Mouse (Mus musculus): ENCODE results near the gene Txnrd1. TPM values are rescaled to one million over a fixed set of nuclear protein-coding genes. Genes with fewer than 3 reads are reported as not detected.

Gene Txnrd1
- polyA plus RNA-seq, 1 experiment, result 47.5 TPM

DNA sequence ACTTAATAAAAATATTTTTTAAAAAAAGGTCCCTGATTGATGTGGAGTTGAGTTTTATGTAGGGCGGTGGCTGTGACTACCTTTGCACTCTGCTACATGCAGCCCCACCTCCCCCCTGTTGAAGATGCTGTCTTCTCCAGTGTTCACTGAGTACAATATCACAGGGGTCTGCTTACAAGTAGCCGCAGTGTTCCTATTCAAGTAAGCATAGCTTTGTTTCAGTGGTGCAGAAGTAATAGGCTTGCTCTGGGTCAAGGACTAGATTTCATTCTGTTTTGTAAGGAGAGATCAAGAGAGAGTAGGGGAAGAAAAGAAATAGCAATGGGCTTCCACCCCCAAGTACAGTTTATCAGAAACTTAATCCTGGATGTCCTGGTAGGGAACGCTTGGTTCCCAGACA, 16.2 kb upstream of the Txnrd1 start:
- no peak for DNase-seq (ENCODE audit: extremely low spot score in 1 of 2, low spot score in 1 of 2)

DNA sequence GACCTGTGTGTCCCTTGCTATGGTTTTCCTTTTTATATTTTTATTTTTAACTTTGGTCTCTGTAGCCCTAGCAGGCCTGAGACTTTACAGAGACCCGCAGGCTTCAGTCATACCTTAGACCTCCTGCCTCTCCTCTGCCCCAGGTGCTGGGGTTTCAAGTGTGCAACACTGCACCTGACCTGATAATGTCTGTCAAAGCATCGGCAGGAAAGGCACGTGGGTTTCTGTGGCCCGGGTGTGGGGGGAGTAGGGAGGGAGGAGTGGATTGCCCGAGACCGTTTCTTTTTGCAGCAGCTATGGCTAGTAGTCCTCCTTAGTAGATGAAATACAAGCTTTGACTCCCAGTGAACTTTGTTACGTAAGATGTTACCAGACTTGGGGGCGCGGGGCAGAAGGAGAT, 15.8 kb upstream of the Txnrd1 start:
- DNase-seq (ENCODE audit: extremely low spot score in 1 of 2, low spot score in 1 of 2), result no peak

DNA sequence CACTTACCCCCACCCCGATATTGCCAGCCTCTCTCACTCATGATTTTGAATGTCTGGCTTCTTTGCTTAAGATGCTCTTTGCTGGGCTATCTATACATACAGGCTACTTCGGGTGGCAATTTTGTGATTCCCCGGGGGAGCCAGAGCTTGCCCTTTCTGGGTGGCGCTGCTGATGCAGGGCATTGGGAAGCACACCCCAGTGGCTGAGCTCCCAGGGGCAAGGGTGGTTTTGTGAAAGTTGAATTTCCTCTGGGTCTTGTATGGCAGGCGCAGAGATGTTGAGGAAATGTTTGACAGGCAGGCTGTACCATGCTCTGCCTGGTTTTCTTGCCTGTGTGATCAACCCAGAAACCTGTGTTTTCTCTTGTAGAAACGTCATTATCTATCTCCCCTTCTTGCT, 15.1 kb upstream of the Txnrd1 start:
- no peak for DNase-seq (ENCODE audit: extremely low spot score in 1 of 2, low spot score in 1 of 2)

DNA sequence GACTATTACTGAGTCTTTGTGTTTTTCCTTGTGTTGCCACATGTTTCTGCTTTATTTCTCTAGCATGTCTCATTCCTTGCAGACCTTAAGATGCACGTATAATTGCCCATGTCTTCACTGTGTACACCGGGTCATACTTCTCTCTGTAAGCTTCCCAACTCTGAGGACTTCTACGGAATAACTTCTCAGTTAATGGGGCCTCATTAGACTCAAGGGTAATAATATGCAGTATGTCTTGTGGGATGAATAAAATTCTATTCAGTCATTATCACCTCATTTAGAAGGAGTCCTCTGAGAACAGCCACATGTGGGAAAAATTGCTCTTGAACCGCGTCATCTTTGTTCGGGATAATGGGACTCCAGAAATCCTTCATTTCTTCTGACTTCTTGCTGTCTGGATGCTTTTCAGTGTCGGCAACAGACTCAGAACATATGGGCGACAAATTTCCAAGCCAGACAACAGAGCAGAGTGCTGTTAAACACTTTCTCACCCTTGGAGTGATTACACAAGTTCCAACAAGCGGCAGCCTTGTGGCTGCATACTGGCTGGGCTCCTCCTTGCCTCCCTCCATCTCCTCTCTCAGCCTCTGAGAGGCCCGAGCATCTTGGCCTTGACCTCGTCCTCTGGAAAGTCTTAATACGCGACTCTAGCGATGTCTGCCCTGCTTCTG, 10.5 kb upstream of the Txnrd1 start:
- no peak for DNase-seq (ENCODE audit: extremely low spot score in 1 of 2, low spot score in 1 of 2)

DNA sequence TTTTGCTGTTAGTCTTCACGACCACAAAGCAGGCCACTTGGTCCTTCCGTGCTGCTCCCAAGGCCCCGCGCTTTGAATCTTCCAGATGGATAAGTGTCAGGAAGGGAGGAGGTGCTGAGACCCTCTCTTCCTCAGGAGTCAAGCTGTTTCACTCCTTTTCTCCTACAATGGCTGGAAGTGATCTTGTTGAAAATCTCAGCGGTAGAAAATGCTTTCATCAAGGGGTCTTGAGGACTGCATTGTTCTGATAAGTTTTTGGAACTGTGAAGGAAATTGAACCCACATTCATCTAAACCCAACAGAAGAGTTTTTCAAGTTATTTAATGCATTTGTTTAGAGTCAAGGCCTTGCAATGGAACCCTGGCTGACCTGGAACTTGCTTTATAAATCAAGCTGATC, 10.0 kb upstream of the Txnrd1 start:
- DNase-seq (ENCODE audit: extremely low spot score in 1 of 2, low spot score in 1 of 2), result no peak

DNA sequence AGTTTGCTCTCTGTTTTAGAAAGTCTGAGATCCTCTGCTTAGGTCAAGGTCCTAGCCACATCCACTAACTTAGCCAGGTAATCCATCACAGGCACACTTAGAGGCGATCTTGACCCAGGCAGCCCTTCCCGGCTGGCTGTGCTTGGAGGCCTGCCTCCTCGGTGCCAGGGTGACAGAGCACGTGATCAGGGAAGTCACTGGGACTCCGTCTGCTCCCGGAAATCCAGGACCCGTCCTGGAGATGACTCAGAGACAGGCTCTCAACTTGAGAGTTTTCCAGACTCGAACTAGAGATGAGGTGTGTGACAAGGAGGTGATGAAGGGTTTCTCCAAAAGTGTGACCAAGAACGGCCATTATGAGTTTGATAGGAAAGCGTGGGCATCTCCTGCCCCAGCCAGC, 9.2 kb upstream of the Txnrd1 start:
- no peak for DNase-seq (ENCODE audit: extremely low spot score in 1 of 2, low spot score in 1 of 2)

DNA sequence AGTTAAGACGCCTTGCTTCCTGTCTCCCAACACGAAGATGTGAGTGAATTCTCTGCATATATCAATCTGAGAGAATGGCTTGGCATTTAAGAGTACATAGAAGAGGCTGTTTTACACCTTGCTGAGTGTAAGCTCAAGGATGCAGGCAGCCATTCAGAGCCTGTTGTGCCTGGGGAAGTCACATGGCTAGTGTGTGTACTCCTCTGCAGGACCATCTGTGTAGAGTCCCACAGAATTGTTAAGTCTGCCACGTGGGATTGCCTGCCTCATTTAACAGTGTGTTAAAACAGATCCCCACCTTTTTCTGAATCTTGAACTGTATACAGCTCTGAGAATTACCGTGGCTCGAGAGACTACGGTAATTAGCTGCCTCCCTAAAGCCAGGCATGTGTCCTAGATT, 7.2 kb upstream of the Txnrd1 start:
- DNase-seq (ENCODE audit: extremely low spot score in 1 of 2, low spot score in 1 of 2), result peak in 1 of 2 experiments; percentile 33

DNA sequence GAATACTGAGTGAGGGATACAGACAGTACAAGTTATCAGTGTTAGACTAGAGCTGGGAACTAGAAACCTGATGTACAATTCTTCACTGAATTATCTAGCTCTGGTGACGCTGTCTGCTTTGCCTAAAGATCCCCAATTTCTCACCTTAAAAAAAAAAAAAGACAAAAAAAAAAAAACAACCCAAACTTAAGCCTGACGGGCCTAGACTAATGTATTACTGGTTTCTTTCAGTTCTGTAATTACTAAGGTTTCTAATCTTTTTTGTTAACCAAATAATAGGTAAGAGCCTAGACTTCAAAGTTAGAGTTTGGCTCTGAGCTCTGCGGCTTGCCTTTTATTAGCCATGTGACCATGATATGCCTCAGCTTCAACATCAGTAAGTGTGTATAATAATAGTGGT, 2.1 kb downstream of the Txnrd1 start:
- DNase-seq (ENCODE audit: extremely low spot score in 1 of 2, low spot score in 1 of 2), result no peak

DNA sequence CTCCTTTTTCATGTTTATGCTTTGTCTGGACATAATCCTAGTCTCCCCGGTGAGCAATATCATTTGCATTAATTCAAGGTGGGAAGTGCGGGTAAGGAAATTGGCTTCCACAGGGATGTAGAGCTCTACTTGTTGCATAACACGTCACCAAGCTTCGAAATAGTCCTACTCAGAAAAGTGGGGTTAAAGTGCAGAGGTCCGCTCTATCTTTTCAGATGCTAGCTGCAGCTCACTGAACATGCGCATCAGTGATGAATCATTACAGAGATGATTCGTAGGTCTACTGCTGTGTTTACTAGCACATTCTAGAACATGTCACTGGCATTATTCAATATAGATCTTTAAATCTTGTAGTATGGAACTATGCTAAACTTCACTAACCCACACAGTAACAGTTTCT, 4.6 kb downstream of the Txnrd1 start:
- no peak for DNase-seq (ENCODE audit: extremely low spot score in 1 of 2, low spot score in 1 of 2)

DNA sequence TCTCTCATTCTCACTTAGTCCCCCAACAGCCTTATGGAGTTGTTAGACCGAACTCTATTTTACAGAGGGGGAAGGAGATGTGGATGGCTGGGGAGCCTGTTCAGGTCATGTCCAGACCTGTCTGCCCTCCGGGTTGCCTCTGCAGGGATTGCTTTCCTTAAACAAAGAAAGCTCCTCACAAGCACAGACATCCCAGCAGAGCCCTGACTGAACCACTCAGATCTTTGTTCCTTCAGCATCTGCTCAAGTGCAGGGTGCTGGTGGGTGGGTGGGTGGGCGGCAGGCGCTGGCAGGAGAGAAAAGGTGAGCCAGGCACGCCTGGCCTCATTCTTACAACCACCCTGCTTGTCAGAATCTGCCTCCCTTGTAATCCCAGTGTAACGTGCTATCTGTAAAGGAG, 10.3 kb downstream of the Txnrd1 start:
- DNase-seq (ENCODE audit: extremely low spot score in 1 of 2, low spot score in 1 of 2), result no peak

DNA sequence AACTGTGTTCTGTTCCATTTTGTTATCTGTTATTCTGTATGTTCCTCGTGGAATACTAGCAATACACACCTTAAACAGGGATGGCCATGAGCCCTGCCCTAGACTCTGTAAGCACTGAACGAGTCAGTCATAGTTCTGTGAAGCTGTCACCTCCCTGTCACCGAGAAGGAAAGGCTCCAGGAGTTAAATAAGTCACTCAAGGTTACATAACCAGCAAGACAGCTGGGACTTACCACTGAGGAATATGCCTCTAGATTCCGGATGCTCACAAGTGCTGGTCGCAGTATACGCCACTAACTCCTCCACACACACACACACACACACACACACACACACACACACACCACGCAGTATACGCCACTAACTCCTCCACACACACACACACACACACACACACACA, 11.0 kb downstream of the Txnrd1 start:
- no peak for DNase-seq (ENCODE audit: extremely low spot score in 1 of 2, low spot score in 1 of 2)

DNA sequence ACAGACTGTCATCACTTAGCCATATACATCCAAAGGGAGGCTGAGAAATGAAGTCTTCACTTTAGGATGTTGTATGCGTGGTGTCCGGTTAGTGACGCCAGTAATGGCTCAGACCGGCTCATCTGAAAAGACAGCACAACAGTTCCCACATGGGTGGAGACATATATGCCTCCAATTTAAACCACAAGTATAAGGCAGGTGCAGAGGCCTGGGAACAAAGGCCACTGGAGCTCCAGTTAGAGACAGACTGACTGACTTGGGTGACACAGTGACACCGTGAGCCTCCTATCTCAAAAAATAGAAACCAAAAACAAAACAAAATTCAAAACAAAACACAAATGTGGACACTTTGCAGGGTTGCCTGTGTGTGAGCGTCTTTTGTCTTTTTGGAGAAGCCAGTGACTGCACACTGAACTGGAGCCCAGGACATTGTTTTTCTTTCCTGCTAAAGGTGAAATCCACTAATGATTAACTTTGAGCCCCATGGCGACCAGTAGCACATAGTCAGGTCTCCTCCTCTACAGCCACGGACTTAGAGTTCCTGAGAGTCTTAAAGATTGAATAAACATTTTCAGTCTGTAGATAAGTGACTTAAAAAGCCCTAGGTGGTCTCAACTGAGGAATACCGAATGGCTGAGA, 14.2 kb downstream of the Txnrd1 start:
- DNase-seq (ENCODE audit: extremely low spot score in 1 of 2, low spot score in 1 of 2), result no peak

DNA sequence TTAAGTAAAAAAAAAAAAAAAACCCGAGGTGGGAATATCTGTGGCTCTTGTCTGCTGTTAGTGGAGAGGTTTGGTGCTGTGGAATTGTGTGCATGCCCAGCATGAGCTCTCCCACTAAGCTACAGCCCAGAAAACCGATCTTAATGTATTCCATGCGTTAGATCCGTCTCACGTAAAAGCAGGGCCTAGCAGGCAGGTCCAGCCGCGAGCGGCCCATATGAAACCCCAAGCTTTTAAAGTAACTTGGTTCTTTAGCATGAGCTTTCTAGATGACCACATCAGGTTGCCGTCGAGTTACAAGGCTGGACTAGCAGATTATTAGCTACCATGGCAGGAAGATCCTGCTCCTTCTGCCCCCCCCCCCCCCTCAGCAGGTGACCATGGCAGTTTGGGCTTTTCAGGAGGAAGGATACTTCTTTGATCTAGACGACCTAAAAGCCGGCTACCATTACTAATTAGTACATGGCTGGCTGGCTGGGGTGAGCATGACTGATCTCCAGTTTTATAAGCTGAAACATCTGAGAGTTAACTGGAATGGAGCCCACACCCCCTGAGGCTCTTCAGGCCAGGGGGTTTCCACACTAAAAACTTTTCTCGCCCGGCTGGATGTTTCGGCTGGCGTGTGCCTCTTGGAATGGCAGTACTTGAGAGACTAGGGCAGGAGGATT, 16.1 kb downstream of the Txnrd1 start:
- no peak for DNase-seq (ENCODE audit: extremely low spot score in 1 of 2, low spot score in 1 of 2)

DNA sequence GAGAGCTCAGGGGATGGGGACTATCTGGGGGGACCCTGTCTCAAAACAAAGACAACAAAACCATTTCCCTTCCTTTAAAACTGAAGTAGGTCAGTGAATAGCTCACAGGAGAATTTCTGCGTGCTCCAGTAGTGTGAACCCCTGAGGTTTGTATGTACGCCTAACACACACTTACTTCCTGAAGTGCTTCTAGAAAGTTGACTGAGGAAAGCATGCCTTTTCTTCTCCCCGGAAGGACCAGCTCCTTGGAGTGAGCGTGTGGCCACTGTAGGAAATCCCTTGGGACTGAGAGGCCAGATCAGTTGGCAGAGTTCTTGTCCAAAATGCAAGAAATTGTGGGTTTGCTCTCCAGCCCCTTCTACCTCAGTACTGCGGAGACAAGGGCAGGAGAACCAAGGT, 16.6 kb downstream of the Txnrd1 start:
- DNase-seq (ENCODE audit: extremely low spot score in 1 of 2, low spot score in 1 of 2), result no peak

DNA sequence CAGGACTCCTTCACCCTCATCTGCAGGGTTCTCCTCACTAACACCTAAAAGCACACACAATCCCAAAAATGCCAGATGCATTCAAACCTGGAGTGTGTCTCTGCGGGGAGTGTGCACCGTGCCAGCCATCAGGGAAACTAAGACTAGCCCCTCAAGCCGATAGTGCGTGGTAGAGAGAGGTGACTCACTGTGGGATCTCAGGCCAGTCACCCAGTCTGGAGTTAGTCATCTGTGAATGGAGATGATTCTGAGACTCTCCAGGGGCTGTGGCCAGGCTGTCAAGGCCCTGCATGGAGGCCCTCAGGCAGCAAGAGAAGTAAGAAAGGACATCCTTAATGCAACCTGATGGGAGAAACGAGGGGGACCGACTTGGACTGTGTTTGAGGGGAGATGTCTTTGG, 18.0 kb downstream of the Txnrd1 start:
- no peak for DNase-seq (ENCODE audit: extremely low spot score in 1 of 2, low spot score in 1 of 2)

DNA sequence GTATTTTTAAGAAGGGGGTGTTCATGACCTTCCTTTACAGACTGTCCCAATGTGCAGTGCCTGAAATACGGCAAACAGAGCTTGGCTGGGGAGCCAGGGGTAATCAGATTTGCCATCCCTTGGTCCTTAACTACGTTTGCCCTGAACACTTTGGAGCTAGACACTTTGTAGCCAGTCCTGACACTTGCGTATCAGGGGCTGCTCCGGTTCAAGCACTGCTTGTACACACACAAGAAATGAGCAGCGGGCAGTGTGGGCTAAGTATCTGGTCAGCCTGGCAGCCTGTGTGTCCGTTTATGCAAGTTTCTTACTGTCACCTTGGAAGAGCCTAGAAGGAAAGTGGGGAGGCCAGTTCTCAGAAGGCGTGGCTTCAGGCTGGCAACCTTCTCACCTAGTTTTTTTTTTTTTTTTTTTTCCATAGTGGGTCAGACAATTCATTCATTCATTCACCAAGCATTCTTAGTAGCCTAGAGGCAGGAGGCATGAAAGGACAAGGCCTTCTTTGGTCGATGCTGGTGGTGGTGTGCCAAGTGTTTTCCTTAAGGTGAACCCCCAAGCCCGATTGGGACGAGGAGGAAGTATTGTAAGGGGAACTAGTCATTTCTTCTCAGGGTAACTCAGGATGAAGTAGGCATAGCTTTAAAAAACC, 24.4 kb downstream of the Txnrd1 start:
- no peak for DNase-seq (ENCODE audit: extremely low spot score in 1 of 2, low spot score in 1 of 2)

DNA sequence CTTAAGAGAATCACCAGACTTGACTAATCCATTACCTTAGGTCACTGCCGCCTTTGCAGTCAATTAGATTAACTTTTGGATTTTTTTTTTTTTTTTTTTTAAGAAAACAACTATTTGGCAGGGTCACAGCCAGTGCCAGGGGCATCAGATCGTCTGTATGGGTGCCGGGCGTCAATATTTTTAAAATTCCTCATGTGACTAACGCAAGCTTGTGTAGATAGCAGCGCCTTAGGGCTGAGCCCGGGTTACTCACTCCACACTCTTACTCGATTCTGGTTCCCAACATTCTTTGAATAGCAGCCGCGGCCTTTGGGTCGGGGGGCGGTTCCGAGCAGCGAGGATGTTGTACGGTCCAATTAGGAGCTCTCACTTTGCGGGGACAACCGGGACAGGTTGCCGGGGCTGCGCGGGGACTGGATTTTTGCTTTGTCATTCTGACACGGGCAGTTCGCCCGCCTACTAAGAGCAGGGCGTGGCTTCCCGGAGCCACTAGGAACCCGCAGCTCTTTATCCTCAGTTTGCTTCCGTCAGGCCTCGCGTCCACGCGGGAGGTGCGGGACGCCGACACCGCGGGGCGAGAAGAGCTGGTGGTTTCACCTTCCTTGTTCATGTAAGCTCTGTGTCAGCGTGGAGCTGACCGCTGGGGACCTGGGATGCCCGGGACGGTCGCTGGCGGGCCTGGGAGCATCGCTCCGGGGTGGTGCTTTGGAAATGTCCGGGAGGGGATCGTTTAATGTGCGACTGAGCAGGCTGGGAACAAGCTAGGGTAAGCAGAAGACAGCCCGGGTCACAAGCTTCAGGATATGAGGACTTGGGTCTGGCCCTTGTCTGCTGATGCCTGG, 25.2 kb downstream of the Txnrd1 start:
- DNase-seq (ENCODE audit: extremely low spot score in 1 of 2, low spot score in 1 of 2), result peak; percentile 86 to 95

DNA sequence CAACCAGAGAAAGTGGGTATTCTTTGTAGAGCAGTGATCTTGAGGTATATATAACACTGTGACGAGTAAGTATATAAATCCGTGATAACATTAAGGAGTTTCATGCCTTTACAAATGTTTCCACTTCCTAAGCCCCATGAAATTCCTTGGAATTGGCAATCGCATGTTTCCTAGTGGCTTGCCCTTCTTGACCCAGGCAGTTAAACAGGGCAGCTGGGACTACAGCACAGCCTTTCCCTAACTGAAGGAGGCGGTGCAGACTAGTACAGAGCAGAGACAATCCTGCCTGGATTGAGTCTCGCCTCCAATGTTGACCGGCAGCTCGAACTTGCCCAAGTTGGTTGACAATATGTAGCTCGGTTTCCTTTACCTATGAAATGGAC, 25.8 kb downstream of the Txnrd1 start:
- peak in 1 of 2 experiments; percentile 39 for DNase-seq (ENCODE audit: extremely low spot score in 1 of 2, low spot score in 1 of 2)

DNA sequence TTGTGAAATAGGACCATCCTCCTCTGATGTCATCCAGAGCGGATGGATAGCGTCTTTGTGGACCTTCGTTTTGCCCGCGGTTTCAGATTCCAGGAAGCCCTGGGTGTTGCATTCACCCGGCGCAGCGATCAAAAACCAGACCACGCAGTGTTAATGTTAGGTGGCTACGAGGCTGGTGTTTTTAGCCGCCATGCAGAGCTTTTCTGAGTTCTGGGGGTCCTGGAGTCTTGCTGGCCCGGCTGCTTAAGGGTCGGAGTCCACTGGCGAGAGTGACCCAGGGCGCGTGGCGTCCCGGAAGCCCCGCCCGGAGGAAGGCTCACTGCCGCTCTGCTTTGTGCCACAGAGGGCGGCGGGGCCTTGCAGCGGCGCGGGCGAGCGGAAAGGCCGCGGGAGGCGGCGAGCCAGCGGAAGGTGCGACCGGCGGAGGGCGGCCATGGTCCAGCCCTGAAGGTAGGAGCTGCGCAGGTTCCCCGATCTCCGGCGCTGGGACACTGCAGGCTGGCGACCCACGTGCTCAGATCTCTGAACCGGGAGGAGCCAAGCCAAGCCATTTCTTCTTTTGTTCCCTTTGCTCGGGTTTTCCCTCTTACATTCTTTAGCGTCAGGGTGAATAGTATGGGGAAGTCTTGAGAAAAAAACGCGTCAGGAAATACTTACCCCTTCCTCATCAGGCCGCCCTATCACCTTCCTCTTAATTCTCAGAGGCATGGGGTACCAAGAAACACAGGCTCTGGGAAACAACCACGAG, 26.6 kb downstream of the Txnrd1 start:
- peak in 1 of 2 experiments; percentile 45 for DNase-seq (ENCODE audit: extremely low spot score in 1 of 2, low spot score in 1 of 2)

DNA sequence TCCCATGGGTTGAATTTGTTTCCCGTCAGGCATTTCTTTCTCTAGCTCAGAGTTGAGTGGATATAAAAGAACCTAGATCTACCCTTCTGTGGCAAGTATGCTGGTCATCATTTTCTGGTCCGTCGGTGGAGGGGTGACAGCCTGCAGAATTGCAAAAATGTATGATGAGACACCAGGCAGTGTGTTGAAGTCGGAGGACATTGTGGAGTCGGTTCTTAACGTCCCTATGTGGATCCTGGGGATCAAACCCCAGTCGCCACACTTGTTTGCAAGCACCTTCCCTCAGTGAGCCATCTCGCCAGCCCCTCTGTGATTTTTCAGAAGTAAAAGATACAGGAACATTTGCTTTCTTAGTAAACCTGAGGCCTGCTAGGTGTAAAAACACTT, 27.2 kb downstream of the Txnrd1 start:
- no peak for DNase-seq (ENCODE audit: extremely low spot score in 1 of 2, low spot score in 1 of 2)
